Mouse (Mus musculus): ENCODE data around the gene Utp15.

Utp15 gene

GRCm38 (mm10) chr13:98249594-98249993 lies 13.2 kb downstream of the Utp15 start:
- DNase-seq (ENCODE audit: low spot score in 2 of 2), result no peak

- no peak for DNase-seq (ENCODE audit: low spot score in 2 of 2)
These were observed 17.5 kb downstream of the Utp15 start for GRCm38 (mm10) chr13:98245386-98245785.

- DNase-seq (ENCODE audit: low spot score in 2 of 2), result no peak
These were observed 18.1 kb downstream of the Utp15 start for GRCm38 (mm10) chr13:98244571-98245350.

GRCm38 (mm10) chr13:98241531-98242282 lies 21.1 kb downstream of the Utp15 start:
- DNase-seq (ENCODE audit: low spot score in 2 of 2), result no peak

- DNase-seq (ENCODE audit: low spot score in 2 of 2), result peak in 1 of 2 experiments; percentile 52
These were observed 22.7 kb downstream of the Utp15 start for GRCm38 (mm10) chr13:98239978-98240641.

GRCm38 (mm10) chr13:98235451-98235850 lies 27.4 kb downstream of the Utp15 start:
- no peak for DNase-seq (ENCODE audit: low spot score in 2 of 2)

- no peak for DNase-seq (ENCODE audit: low spot score in 2 of 2)
These were observed 32.3 kb downstream of the Utp15 start for GRCm38 (mm10) chr13:98230511-98230910.

- no peak for DNase-seq (ENCODE audit: low spot score in 2 of 2)
These were observed 36.6 kb downstream of the Utp15 start for GRCm38 (mm10) chr13:98226225-98226624.

- peak in 1 of 2 experiments; percentile 17 for DNase-seq (ENCODE audit: low spot score in 2 of 2)
These were observed 40.0 kb downstream of the Utp15 start for GRCm38 (mm10) chr13:98222848-98223247.

GRCm38 (mm10) chr13:98210137-98210536 lies 52.7 kb downstream of the Utp15 start:
- DNase-seq (ENCODE audit: low spot score in 2 of 2), result no peak

GRCm38 (mm10) chr13:98208842-98209241 lies 54.0 kb downstream of the Utp15 start:
- DNase-seq (ENCODE audit: low spot score in 2 of 2), result peak in 1 of 2 experiments; percentile 16

GRCm38 (mm10) chr13:98206546-98206870 lies 56.3 kb downstream of the Utp15 start:
- no peak for DNase-seq (ENCODE audit: low spot score in 2 of 2)

- DNase-seq (ENCODE audit: low spot score in 2 of 2), result peak; percentile 5 to 42
These were observed 56.9 kb downstream of the Utp15 start, which contains the start of gene Arhgef28 for GRCm38 (mm10) chr13:98205771-98206545. Arhgef28 (minus strand) TSS chr13:98206439.

- DNase-seq (ENCODE audit: low spot score in 2 of 2), result no peak
These were observed 57.7 kb downstream of the Utp15 start for GRCm38 (mm10) chr13:98205111-98205510.

GRCm38 (mm10) chr13:98204371-98204770 lies 58.5 kb downstream of the Utp15 start:
- DNase-seq (ENCODE audit: low spot score in 2 of 2), result no peak

GRCm38 (mm10) chr13:98201436-98201835 lies 61.4 kb downstream of the Utp15 start:
- DNase-seq (ENCODE audit: low spot score in 2 of 2), result no peak

Data from thymus, postnatal 10 days (tissue).